Mouse (Mus musculus): ENCODE measurements around the gene Ces1b. TPM values are rescaled to one million over a fixed set of nuclear protein-coding genes. Genes with fewer than 3 reads are reported as not detected.

Gene Ces1b
- polyA plus RNA-seq (2015; fragmentation: Nextera tagmentation; extraction: Ambion mirVana) = not detected in 2 replicates

DNA sequence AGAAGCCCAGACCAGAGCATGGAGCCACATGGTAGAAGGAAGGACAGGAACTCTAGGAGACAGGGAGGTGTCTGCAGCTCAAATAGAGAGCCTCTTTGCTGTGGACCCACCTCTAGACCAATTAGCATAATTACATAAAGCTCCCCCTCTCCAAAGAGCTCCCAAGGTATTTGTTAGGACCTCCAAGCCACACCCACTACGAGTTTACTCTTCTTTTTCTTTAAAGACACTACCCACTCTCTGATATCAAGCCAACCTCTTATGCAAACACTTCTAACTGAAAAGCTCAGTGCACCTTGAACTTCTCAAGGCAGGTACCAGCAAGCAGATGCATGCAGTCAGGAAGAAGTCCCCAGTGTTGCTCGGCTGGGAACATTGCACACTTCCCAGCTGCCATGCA is at the start of gene Ces1b:
Ces1b (minus strand) TSS at position 131 of the 400 bp plus-strand sequence.
- H3K27ac ChIP-seq = no peak within 1 kb of the TSS
- no peak within 1 kb of the TSS for H3K4me2 ChIP-seq
- ATAC-seq (ENCODE audit: low read depth) = no peak
- no peaks in the 10 kb centered on the region for H3K9me3 ChIP-seq (replicated peaks)
- 44% methylated on average over 2 of the region's 2 CpGs for WGBS (ENCODE audit: insufficient replicate concordance)
- no peaks in the 10 kb centered on the region for H3K4me1 ChIP-seq (replicated peaks)
- H3K9ac ChIP-seq = no peak within 1 kb of the TSS
- no peak within 1 kb of the TSS for H3K4me3 ChIP-seq (replicated peaks)
- no peak for DNase-seq
- no peaks in the 10 kb centered on the region for H3K27me3 ChIP-seq
- H3K36me3 ChIP-seq = no peaks in the 10 kb centered on the region

DNA sequence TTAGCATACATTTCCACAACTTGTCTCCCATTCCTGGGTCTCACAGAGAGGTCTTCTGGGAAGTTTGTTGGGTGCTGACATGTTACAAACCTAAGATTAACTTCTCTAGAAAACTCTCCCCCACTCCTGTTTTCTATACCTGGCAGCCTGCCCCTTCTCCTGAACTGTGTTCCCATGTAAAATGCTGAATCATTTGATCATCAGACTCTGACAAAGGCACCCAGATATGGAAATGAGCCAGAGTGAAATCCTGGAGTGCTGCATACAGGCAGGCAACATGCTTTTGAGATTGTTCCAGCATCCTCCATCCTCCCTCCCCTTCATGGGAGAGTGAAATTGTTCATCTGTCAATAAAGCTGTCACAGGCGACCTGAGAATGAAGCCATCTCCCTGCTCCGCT is 46.7 kb upstream of the Ces1b start:
- WGBS (ENCODE audit: insufficient replicate concordance) = 56% methylated on average over 2 of the region's 2 CpGs
- Histone ChIP-seq H3K9ac (no peak overlapping the region), H3K4me1 (replicated peaks) (no peaks in the 10 kb centered on the region), H3K36me3 (no peaks in the 10 kb centered on the region), H3K27me3 (no peaks in the 10 kb centered on the region), H3K9me3 (replicated peaks) (no peaks in the 10 kb centered on the region), H3K27ac (no peak overlapping the region), H3K4me2 (no peak overlapping the region), H3K4me3 (replicated peaks) (no peak overlapping the region)
- ATAC-seq (ENCODE audit: low read depth) (no peak), DNase-seq (no peak)

DNA sequence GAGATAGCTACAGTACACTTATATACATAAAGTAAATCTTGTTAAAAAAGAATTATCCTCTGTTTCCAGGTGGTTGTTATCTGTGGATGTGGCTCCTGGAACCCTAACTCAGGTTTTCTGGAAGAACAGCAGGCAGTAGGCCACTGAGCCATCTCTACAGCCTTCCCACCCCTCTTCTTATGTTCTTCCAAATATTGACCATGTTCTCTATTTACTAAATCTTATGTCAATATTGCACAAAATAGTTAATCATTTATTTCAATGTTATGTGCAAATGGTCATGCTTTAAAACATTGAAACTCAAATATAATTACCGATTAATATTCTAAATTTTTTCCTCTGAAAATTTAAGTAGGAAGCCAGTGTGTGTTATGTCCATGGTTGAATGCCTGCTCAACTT is 42.2 kb upstream of the Ces1b start:
- no peak for ATAC-seq (ENCODE audit: low read depth)
- DNase-seq = no peak
- H3K4me3 ChIP-seq (replicated peaks) = no peak overlapping the region
- H3K4me1 ChIP-seq (replicated peaks) = no peaks in the 10 kb centered on the region
- no peak overlapping the region for H3K9ac ChIP-seq
- 77% methylated on average over 1 of the region's 1 CpGs for WGBS (ENCODE audit: insufficient replicate concordance)
- no peak overlapping the region for H3K27ac ChIP-seq
- H3K36me3 ChIP-seq = no peaks in the 10 kb centered on the region
- no peaks in the 10 kb centered on the region for H3K27me3 ChIP-seq
- H3K4me2 ChIP-seq = no peak overlapping the region
- H3K9me3 ChIP-seq (replicated peaks) = no peaks in the 10 kb centered on the region

GRCm38 (mm10) chr8:93095376-93095775 is 15.6 kb upstream of the Ces1b start:
- no peak overlapping the region for H3K4me3 ChIP-seq (replicated peaks)
- H3K4me1 ChIP-seq (replicated peaks) = no peaks in the 10 kb centered on the region
- no peak overlapping the region for H3K4me2 ChIP-seq
- H3K9ac ChIP-seq = no peak overlapping the region
- H3K9me3 ChIP-seq (replicated peaks) = no peaks in the 10 kb centered on the region
- no peaks in the 10 kb centered on the region for H3K27me3 ChIP-seq
- H3K27ac ChIP-seq = no peak overlapping the region
- DNase-seq (no peak), ATAC-seq (ENCODE audit: low read depth) (no peak)
- H3K36me3 ChIP-seq = no peaks in the 10 kb centered on the region

DNA sequence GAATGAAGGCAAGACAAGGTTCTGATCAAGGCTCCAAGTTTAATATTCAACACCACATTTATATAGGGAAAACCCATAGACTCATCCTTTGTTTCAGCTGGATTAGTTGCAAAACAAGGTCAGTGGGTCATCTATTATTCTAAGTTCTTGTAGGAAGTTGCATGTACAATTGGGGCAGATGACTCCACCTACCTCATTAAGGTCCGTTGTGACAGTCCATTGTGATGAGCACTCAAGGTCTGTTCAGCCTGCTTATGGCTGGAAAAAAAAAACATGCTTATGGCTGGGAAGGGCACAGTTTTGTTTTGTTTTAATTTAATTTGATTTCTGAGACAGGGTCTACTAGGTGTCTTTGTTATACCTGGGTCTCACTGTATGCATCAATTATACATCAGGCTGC is 11.5 kb upstream of the Ces1b start:
- H3K9ac ChIP-seq = no peak overlapping the region
- WGBS (ENCODE audit: insufficient replicate concordance) = 41% methylated on average over 1 of the region's 1 CpGs
- DNase-seq (no peak), ATAC-seq (ENCODE audit: low read depth) (no peak)
- no peak overlapping the region for H3K27ac ChIP-seq
- H3K36me3 ChIP-seq = no peaks in the 10 kb centered on the region
- no peaks in the 10 kb centered on the region for H3K9me3 ChIP-seq (replicated peaks)
- H3K4me1 ChIP-seq (replicated peaks) = no peaks in the 10 kb centered on the region
- no peak overlapping the region for H3K4me2 ChIP-seq
- H3K4me3 ChIP-seq (replicated peaks) = no peak overlapping the region
- H3K27me3 ChIP-seq = no peaks in the 10 kb centered on the region

- Histone ChIP-seq H3K27ac (no peak overlapping the region), H3K4me1 (replicated peaks) (no peaks in the 10 kb centered on the region)
- DNase-seq = no peak
Observed at GRCm38 (mm10) chr8:93088686-93089122, 8.9 kb upstream of the Ces1b start.

DNA sequence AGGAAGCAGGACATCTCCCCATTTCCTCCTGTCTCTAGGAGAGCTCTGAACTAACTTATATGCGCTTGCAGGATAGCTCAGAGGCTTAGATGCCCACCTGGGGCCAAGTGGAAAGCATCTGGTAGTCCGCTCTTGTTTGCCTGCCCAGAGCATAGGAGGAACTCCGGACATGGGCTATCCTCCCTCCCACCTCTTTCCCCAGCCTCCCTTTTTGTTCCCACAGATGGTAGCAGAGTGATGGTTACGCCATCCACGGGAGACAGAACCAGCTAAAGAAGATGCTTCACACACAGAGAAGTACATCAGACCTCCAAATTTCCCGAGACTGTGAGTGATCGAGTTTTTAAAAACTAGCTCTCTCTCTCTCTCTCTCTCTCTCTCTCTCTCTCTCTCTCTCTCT is 8.4 kb upstream of the Ces1b start:
- DNase-seq = no peak
- Histone ChIP-seq H3K4me2 (no peak overlapping the region), H3K4me3 (replicated peaks) (no peak overlapping the region)

More at GRCm38 (mm10) chr8:93088686-93089122, 8.9 kb upstream of the Ces1b start:
- Histone ChIP-seq H3K36me3 (no peaks in the 10 kb centered on the region), H3K9ac (no peak overlapping the region), H3K4me2 (no peak overlapping the region), H3K4me3 (replicated peaks) (no peak overlapping the region), H3K9me3 (replicated peaks) (no peaks in the 10 kb centered on the region), H3K27me3 (no peaks in the 10 kb centered on the region)
- no peak for ATAC-seq (ENCODE audit: low read depth)
- WGBS (ENCODE audit: insufficient replicate concordance) = 6% methylated on average over 2 of the region's 2 CpGs

GRCm38 (mm10) chr8:93075251-93075650 is 4.6 kb downstream of the Ces1b start:
- Histone ChIP-seq H3K36me3 (no peaks in the 10 kb centered on the region), H3K27ac (no peak overlapping the region), H3K4me2 (no peak overlapping the region), H3K27me3 (no peaks in the 10 kb centered on the region), H3K9me3 (replicated peaks) (no peaks in the 10 kb centered on the region), H3K9ac (no peak overlapping the region), H3K4me1 (replicated peaks) (no peaks in the 10 kb centered on the region), H3K4me3 (replicated peaks) (no peak overlapping the region)
- 81% methylated on average over 4 of the region's 4 CpGs for WGBS (ENCODE audit: insufficient replicate concordance)
- no peak for ATAC-seq (ENCODE audit: low read depth)
- no peak for DNase-seq

More for the DNA sequence above, 8.4 kb upstream of the Ces1b start:
- H3K9me3 ChIP-seq (replicated peaks) = no peaks in the 10 kb centered on the region
- no peak overlapping the region for H3K27ac ChIP-seq
- no peaks in the 10 kb centered on the region for H3K27me3 ChIP-seq
- no peak overlapping the region for H3K9ac ChIP-seq
- H3K4me1 ChIP-seq (replicated peaks) = no peaks in the 10 kb centered on the region
- no peak for ATAC-seq (ENCODE audit: low read depth)
- no peaks in the 10 kb centered on the region for H3K36me3 ChIP-seq
- WGBS (ENCODE audit: insufficient replicate concordance) = 29% methylated on average over 7 of the region's 7 CpGs

DNA sequence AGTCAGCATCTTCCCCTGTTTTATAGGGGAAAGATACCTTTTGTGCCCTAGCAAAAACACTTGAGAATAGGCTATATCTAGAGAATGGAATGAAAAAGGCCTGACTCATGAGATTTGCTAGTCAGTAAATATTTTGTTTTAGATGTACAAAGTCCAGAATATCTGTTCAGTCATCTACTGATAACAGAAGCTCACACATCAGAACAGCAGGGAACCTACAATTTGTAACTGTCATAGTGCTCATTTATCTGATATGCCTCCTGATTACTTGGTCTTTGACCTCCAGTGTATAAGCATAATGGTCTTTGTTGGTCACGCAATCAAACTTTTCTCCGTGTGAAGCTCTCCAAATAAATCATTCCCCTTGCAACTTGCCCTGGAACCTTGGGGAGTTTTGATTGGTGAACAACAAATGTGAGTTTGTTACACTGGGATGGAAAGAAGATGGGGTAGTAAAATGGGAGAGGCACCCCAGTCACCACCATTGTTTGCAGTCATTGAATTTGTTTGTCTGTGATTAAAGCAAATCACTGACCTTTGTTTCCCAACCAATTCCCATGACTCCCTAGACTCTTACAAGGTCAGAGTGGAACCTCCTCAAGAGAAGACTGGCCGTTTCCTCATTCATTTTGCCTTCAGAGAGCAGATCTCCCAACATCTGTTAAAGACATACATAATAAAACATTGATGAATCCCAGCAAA is 16.2 kb downstream of the Ces1b start:
- Histone ChIP-seq H3K36me3 (no peaks in the 10 kb centered on the region), H3K27ac (no peak overlapping the region), H3K4me2 (no peak overlapping the region), H3K4me3 (replicated peaks) (no peak overlapping the region), H3K9ac (no peak overlapping the region), H3K9me3 (replicated peaks) (no peaks in the 10 kb centered on the region), H3K27me3 (no peaks in the 10 kb centered on the region), H3K4me1 (replicated peaks) (no peaks in the 10 kb centered on the region)
- ATAC-seq (ENCODE audit: low read depth) (no peak), DNase-seq (no peak)
- 62% methylated on average over 3 of the region's 3 CpGs for whole genome bisulfite sequencing (ENCODE audit: insufficient replicate concordance)

DNA sequence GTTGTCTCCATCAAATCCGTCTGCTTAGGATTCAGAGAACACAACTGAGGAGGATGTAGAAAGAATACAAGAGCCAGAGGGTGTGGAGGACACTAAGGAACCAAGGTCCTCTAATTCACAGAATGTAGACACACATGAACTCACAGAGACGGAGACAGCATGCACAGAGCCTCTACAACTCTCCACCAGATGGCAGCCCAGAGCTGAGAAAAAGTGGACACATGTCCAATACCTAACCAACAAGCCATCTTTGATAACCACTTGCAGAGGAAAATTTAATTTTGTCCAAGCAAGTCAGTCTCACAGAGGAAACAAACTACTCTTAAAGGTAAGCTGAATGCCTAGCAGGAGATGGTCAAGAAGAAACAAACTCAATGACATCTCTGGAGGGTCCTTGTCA is 20.6 kb downstream of the Ces1b start:
- WGBS (ENCODE audit: insufficient replicate concordance) = 12% methylated on average over 2 of the region's 2 CpGs
- H3K36me3 ChIP-seq = no peaks in the 10 kb centered on the region
- no peaks in the 10 kb centered on the region for H3K4me1 ChIP-seq (replicated peaks)
- no peak overlapping the region for H3K4me3 ChIP-seq (replicated peaks)
- DNase-seq (no peak), ATAC-seq (ENCODE audit: low read depth) (no peak)
- H3K27ac ChIP-seq = no peak overlapping the region
- no peak overlapping the region for H3K4me2 ChIP-seq
- no peaks in the 10 kb centered on the region for H3K27me3 ChIP-seq
- no peak overlapping the region for H3K9ac ChIP-seq
- H3K9me3 ChIP-seq (replicated peaks) = no peaks in the 10 kb centered on the region

- no peak overlapping the region for H3K4me2 ChIP-seq
- H3K4me1 ChIP-seq (replicated peaks) = no peaks in the 10 kb centered on the region
- no peak overlapping the region for H3K9ac ChIP-seq
- no peaks in the 10 kb centered on the region for H3K27me3 ChIP-seq
- WGBS (ENCODE audit: insufficient replicate concordance) = 19% methylated on average over 2 of the region's 2 CpGs
- no peak overlapping the region for H3K27ac ChIP-seq
- H3K9me3 ChIP-seq (replicated peaks) = no peaks in the 10 kb centered on the region
- ATAC-seq (ENCODE audit: low read depth) (no peak), DNase-seq (no peak)
- no peaks in the 10 kb centered on the region for H3K36me3 ChIP-seq
- no peak overlapping the region for H3K4me3 ChIP-seq (replicated peaks)
Observed at GRCm38 (mm10) chr8:93055238-93055637, 24.6 kb downstream of the Ces1b start.
